Mouse (Mus musculus) liver, embryonic 12.5 days (tissue): ENCODE data around the gene Msl3. TPM values are rescaled to one million over a fixed set of nuclear protein-coding genes. Genes with fewer than 3 reads are reported as not detected.
"Not testable (repeated sequence)": the region's sequence is repeated elsewhere in the genome, so short reads cannot be mapped to it uniquely, and the experiment has no call there.

Experiments
- ATAC-seq: fragments of 200-750 bp; cut with Nextera tagmentation; 2 replicates; pipeline ENCODE4 v1.8.0; 2017; ENCODE audit warnings: moderate number of reproducible peaks, mild to moderate bottlenecking, moderate library complexity
- H3K27ac ChIP-seq: fragments of 300-500 bp; sonication (generic); 2 replicates; pipeline ENCODE4 v1.5.1; 2016; ENCODE audit warnings: mild to moderate bottlenecking
- H3K27me3 ChIP-seq: fragments of 300-500 bp; sonication (generic); replicated peaks from 2 replicates; pipeline ENCODE4 v1.6.1; 2016; ENCODE audit warnings: mild to moderate bottlenecking, moderate library complexity
- H3K36me3 ChIP-seq: fragments of 300-500 bp; sonication (generic); 2 replicates; pipeline ENCODE4 v1.6.1; 2016; ENCODE audit warnings: mild to moderate bottlenecking, moderate library complexity
- H3K4me1 ChIP-seq: fragments of 300-500 bp; sonication (generic); 2 replicates; pipeline ENCODE4 v1.6.1; 2016
- H3K4me2 ChIP-seq: fragments of 300-500 bp; sonication (generic); 2 replicates; pipeline ENCODE4 v1.6.1; 2016; ENCODE audit warnings: mild to moderate bottlenecking, moderate library complexity
- H3K4me3 ChIP-seq: fragments of 300-500 bp; sonication (generic); 2 replicates; pipeline ENCODE4 v1.5.1; 2016; ENCODE audit warnings: mild to moderate bottlenecking, moderate library complexity
- H3K9ac ChIP-seq: fragments of 300-500 bp; sonication (generic); 2 replicates; pipeline ENCODE4 v1.6.1; 2016; ENCODE audit warnings: mild to moderate bottlenecking, moderate library complexity
- H3K9me3 ChIP-seq: fragments of 300-500 bp; sonication (generic); replicated peaks from 2 replicates; pipeline ENCODE4 v1.6.1; 2016; ENCODE audit warnings: mild to moderate bottlenecking, moderate library complexity
- WGBS: fragments of 180-500 bp; shearing (Covaris S2); methylation state at CpG from one replicate; pipeline ENCODE4 v1.1.7; 2016; ENCODE audit not compliant: insufficient replicate concordance; 5-methylcytosine and 5-hydroxymethylcytosine counted together
- polyA plus RNA-seq: library from polyadenylated mRNA; unstranded; fragments of >200 nt; fragmentation: Nextera tagmentation; extraction: Ambion mirVana; gene quantifications from 2 replicates; pipeline ENCODE4 v1.2.1, GENCODE M21; 2016

Gene Msl3
- 20.7 and 21.5 TPM in 2 replicates for polyA plus RNA-seq

DNA sequence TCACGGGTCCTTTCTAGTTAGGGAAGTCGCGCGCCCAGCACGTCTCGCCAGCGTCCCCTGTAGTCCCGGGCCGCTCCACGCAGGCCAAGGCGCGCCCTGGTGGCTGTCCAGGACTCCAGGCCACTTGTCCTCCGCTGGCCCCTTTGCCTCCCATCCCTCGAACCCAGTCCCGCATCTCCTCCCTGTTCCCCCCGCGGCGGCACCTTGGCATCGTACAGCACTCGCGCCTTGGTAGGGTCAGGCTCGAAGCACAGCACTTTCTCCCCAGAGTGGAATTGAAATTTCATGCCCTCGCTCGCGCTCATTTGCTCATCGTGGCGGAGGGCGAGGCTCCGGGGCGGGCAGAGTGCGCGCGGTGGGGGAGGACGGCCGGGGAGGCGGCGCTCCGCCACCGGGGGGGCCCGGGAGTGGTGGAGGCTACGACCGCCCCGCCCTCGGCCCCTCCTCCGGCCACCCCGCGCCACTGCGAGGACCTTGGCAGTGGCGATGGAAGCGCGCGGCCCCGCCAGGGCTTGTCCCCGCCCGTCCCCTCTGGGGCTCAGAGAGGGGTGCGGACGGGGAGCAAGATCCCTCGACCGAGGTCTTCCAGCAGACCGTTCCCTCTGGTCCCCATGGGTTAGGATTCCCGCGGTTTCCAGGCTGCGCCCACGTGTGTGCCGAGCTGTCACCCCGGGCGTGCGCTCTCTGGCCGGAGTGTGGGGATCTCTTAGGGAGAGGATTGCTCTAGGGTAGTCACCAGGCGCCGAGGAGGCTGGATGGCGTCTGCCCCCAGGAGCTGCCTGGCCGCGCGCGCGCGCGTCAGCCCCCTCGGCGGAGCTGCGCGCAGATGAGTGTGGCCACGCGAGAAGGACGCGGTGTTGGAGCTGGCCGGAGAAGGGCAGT, at the start of gene Msl3:
Msl3 (minus strand) TSS at position 374 of the 882 bp plus-strand sequence.
- Histone ChIP-seq H3K27ac (peak within 1 kb of the TSS; percentile 96), H3K4me2 (peak within 1 kb of the TSS; percentile 84), H3K4me1 (no peaks in the 10 kb centered on the region), H3K4me3 (peak within 1 kb of the TSS; percentile 68), H3K9me3 (no peaks in the 10 kb centered on the region), H3K9ac (peak within 1 kb of the TSS; percentile 76), H3K36me3 (peaks cover 21% of the 10 kb centered on the region), H3K27me3 (0 out of 2 replicates have a peak, but pooled peaks cover 4% of the 10 kb centered on the region)
- ATAC-seq: peak; percentile 95
- WGBS: 11% methylated on average over 66 of the region's 88 CpGs

DNA sequence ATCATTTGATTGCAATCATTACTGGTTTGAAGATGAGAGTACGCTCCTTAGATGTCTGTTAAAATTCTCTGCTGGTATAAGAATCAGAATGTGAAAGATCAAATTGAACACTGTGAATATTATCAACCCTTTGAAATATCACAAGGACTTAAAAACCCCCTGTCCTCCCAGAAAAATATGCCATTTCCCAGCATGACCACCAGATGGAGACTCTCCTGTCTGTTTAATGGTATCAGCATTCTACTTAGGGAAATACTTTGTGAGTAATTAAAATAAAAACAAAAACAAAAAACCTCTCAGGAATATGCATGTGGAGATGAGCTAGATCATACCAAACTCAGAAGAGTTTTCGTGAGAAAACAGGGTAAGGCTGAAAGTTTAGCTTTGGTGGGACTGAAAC, 44.3 kb upstream of the Msl3 start:
- Histone ChIP-seq H3K4me1 (no peaks in the 10 kb centered on the region), H3K4me3 (no peak overlapping the region), H3K27ac (no peak overlapping the region), H3K4me2 (no peak overlapping the region), H3K9ac (no peak overlapping the region), H3K9me3 (no peaks in the 10 kb centered on the region), H3K36me3 (no peaks in the 10 kb centered on the region), H3K27me3 (no peaks in the 10 kb centered on the region)
- WGBS: 43% methylated on average over 2 of the region's 2 CpGs
- ATAC-seq: no peak

DNA sequence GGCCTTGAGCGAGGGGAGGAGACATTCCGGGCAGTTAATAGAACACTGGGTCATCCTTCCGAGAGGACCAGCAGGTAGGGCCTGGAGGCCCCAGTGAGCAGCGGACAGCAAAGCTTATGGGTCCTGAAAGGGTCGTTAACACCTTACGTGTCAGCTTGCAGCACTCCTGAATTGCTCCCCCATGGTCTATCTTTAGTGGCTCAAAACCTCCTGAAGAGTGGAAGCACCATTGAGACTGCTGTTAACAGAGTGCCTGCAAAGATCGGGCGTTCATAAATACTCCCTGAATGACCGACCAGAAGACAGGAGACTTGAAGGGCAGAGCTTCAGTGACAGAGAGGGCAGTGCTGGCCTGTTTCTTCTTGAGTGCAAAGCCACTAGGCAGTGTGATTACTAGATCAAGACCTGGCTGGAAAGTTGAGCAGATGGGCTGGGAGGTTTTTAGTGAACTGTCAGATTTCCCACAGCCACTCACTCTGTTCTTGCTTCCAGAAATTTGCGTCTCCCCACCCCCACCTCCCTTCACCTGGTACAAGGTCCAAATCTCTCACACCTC, 787 bp upstream of the Msl3 start:
- Histone ChIP-seq H3K9me3 (no peaks in the 10 kb centered on the region), H3K36me3 (peaks cover 15% of the 10 kb centered on the region), H3K4me2 (peak overlapping the region; percentile 84), H3K9ac (peak overlapping the region; percentile 76), H3K27ac (peak overlapping the region; percentile 96; the same call in 1 of the 2 replicates), H3K4me1 (no peaks in the 10 kb centered on the region), H3K27me3 (0 out of 2 replicates have a peak, but pooled peaks cover 4% of the 10 kb centered on the region), H3K4me3 (peak overlapping the region; percentile 68)
- ATAC-seq: no peak
- 27% methylated on average over 10 of the region's 10 CpGs for WGBS

DNA sequence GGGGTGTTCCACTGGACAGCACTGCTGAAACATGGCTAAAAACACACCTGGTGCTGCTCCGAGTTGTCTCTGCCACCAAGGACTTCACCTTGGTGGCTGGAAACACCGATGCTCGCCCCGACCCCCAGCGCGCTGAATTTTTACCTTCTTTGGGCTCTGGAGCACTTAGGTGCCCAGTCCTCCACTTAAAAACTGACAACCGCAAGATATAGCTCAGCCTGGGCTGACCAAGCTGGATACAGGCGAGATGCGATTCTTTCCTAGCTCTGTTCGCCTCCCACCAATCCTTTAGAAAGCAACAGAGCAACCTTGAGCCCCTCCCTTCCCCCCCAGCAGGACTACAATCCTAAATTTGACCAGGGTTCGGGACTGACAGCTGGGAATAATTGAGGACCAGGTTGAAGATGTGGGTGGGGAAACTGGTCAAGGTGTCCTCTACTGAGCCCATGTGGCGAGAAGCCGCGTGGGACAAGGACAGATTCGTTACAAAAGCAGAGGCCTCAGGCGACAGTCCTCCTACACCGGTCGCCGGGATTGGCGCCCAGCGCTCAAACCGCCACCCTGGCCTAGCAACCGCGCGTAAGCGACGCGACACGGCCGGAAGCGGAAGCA, 679 bp downstream of the Msl3 start:
- Histone ChIP-seq H3K27me3 (0 out of 2 replicates have a peak, but pooled peaks cover 4% of the 10 kb centered on the region), H3K9ac (peak overlapping the region; percentile 76), H3K36me3 (peaks cover 27% of the 10 kb centered on the region), H3K4me3 (peak overlapping the region; percentile 68), H3K27ac (peak overlapping the region; percentile 96), H3K4me2 (peak overlapping the region; percentile 84), H3K4me1 (no peaks in the 10 kb centered on the region), H3K9me3 (no peaks in the 10 kb centered on the region)
- ATAC-seq: 0 out of 2 replicates have a peak, but pooled peaks have one; percentile 0
- WGBS: 7% methylated on average over 31 of the region's 31 CpGs

GRCm38 (mm10) chrX:168672425-168672824, 1.3 kb downstream of the Msl3 start:
- WGBS: 13% methylated on average over 9 of the region's 9 CpGs
- H3K9ac ChIP-seq: peak overlapping the region; percentile 76

GRCm38 (mm10) chrX:168663982-168664689, 9.6 kb downstream of the Msl3 start:
- Histone ChIP-seq H3K36me3 (peaks cover 60% of the 10 kb centered on the region), H3K9ac (no peak overlapping the region), H3K27me3 (no peaks in the 10 kb centered on the region), H3K4me3 (no peak overlapping the region), H3K4me1 (no peaks in the 10 kb centered on the region), H3K4me2 (no peak overlapping the region), H3K27ac (no peak overlapping the region), H3K9me3 (no peaks in the 10 kb centered on the region)
- WGBS: 76% methylated on average over 12 of the region's 12 CpGs
- no peak for ATAC-seq

More at GRCm38 (mm10) chrX:168672425-168672824, 1.3 kb downstream of the Msl3 start:
- 0 out of 2 replicates have a peak, but pooled peaks cover 4% of the 10 kb centered on the region for H3K27me3 ChIP-seq
- H3K4me1 ChIP-seq: no peaks in the 10 kb centered on the region
- peak overlapping the region; percentile 96 for H3K27ac ChIP-seq
- peaks cover 33% of the 10 kb centered on the region for H3K36me3 ChIP-seq
- H3K9me3 ChIP-seq: no peaks in the 10 kb centered on the region
- ATAC-seq: peak; percentile 73
- peak overlapping the region; percentile 84 for H3K4me2 ChIP-seq
- peak overlapping the region; percentile 68 for H3K4me3 ChIP-seq

DNA sequence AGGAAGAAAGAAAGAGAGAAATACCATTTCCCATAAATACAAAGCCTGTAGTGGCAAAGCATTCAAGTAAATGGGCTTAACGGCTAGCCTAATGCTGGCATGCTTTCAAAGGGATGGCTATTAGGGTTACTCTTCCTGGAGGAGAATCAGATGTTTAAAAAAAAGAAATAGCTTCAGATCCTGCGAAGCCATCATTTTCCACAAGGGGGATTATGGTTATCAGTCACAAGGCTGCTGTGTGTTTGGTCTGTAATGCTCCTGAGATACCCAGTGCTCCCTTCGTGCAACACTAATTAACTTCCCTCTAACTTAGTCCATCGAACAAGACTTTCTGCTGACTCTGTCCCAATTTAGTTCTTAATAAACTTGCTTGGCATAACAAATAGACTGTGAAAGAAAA, 13.5 kb downstream of the Msl3 start:
- no peak overlapping the region for H3K27ac ChIP-seq
- 62% methylated on average over 4 of the region's 4 CpGs for WGBS
- H3K36me3 ChIP-seq: peaks cover 59% of the 10 kb centered on the region
- no peaks in the 10 kb centered on the region for H3K27me3 ChIP-seq
- H3K9me3 ChIP-seq: no peaks in the 10 kb centered on the region
- H3K4me2 ChIP-seq: no peak overlapping the region
- ATAC-seq: no peak
- no peaks in the 10 kb centered on the region for H3K4me1 ChIP-seq
- no peak overlapping the region for H3K4me3 ChIP-seq
- H3K9ac ChIP-seq: no peak overlapping the region

DNA sequence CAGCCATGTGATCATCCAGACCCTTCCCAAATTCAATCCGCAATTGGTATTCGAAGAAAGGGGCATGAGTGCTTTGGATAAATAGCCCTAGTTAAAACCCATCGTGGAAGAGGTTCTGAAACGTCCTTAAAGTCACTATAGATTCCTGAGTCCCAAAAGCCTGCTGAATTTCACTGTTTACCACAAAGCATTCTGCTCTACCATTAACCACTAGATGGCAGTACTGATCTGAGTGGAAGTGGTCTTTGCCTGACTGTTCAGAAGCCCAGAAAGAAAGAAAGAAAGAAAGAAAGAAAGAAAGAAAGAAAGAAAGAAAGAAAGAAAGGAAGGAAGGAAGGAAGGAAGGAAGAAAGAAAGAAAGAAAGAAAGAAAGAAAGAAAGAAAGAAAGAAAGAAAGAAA, 13.9 kb downstream of the Msl3 start:
- not testable (repeated sequence) for H3K4me2 ChIP-seq, ATAC-seq, H3K4me1 ChIP-seq, H3K9me3 ChIP-seq, H3K27ac ChIP-seq, H3K9ac ChIP-seq, H3K4me3 ChIP-seq, H3K27me3 ChIP-seq
- H3K36me3 ChIP-seq: peaks cover 56% of the 10 kb centered on the region
- WGBS: 61% methylated on average over 4 of the region's 4 CpGs

DNA sequence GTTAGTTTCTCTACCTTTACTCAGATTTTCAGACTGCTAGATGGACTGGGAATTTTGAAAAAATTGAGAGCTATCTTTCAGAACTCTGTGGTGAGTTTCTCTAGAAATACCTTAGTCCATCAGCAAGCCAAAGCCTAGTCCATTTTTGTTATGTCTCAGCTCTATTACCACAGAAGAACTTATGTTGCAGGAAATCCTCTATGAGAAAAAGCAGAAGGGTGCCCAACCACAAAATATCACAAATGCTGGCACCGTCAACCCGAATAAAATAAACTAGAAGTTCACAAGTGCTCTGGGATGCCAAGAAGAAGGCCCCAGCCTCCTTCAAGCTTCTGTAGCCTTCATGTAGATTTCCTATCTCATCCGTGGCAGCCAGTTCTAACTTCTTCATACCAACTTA, 14.4 kb downstream of the Msl3 start:
- Histone ChIP-seq H3K36me3 (peaks cover 55% of the 10 kb centered on the region), H3K4me2 (no peak overlapping the region), H3K4me1 (no peaks in the 10 kb centered on the region), H3K27ac (no peak overlapping the region), H3K9me3 (no peaks in the 10 kb centered on the region), H3K27me3 (no peaks in the 10 kb centered on the region), H3K4me3 (no peak overlapping the region), H3K9ac (no peak overlapping the region)
- no peak for ATAC-seq
- WGBS: 75% methylated on average over 3 of the region's 3 CpGs

GRCm38 (mm10) chrX:168657795-168658194, 15.9 kb downstream of the Msl3 start:
- Histone ChIP-seq H3K27ac (no peak overlapping the region), H3K27me3 (no peaks in the 10 kb centered on the region; the same call in 1 of the 2 replicates), H3K9ac (no peak overlapping the region), H3K36me3 (peaks cover 50% of the 10 kb centered on the region), H3K4me2 (no peak overlapping the region), H3K9me3 (no peaks in the 10 kb centered on the region), H3K4me3 (no peak overlapping the region), H3K4me1 (no peaks in the 10 kb centered on the region)
- ATAC-seq: no peak
- WGBS: 84% methylated on average over 1 of the region's 1 CpGs

DNA sequence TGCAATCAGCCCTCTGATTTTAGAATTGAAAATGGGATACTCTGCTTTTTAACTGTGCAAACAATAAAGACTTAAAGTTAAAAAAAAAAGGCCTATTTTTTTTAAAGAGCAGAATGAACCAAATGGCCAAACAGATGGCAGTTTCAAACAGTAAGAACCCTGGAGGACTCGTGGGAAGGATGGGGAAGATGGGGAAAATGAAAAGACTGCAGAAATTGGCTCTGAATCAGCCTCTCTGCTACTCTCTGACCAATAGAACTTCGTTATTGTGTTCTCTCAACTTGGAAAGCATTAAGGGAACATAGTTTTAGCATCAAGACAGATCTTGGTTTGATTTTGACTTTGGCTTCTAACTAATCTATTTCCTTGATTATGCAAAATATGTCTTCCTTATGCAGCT, 24.4 kb downstream of the Msl3 start:
- no peaks in the 10 kb centered on the region for H3K9me3 ChIP-seq
- H3K4me2 ChIP-seq: no peak overlapping the region
- no peaks in the 10 kb centered on the region for H3K4me1 ChIP-seq
- H3K9ac ChIP-seq: no peak overlapping the region
- H3K27ac ChIP-seq: no peak overlapping the region
- no peaks in the 10 kb centered on the region; the same call in none of the 2 replicates for H3K27me3 ChIP-seq
- no peak overlapping the region for H3K4me3 ChIP-seq
- ATAC-seq: no peak
- peaks cover 31% of the 10 kb centered on the region for H3K36me3 ChIP-seq
- 52% methylated on average over 2 of the region's 2 CpGs for WGBS
